In the genomic region with DNA sequence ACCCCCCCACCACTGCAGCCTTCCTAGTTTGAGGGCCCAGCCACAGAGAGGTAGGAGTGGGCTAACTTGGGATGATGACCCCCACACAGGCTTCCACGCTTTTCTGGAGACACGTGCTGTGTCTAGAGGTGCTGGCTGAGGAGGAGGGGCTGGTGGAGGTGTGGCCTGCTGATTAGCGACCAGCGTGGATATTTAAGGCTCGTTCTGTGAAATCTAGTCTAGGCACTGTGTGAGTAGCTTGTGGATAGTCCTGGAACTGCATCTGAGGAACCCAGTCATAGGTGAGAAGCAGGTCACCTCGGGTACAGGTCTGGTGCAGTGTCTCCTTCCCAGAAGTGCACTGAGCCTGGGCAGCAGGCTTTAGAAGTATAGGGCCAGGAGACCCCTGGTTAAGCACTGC, we compare ENCODE assay signal across 15 mouse cellular contexts. TPM values are rescaled to one million over a fixed set of nuclear protein-coding genes. Genes with fewer than 3 reads are reported as not detected.
DNase-seq lines count a peak whose midpoint lies in the region; ATAC-seq and TF ChIP-seq lines count a peak whose summit lies in the region.
"Had no signal": no experiment of that assay in that cellular context is flagged by ENCODE, and none has a peak within 500 bp of the region (broad histone marks: within the 10 kb centered on the region; RNA-seq: fewer than 3 reads in every experiment).

No protein-coding gene starts in this region.

- no peak for ATAC-seq in embryonic facial prominence, embryonic 13.5 days (ENCODE audit: insufficient number of reproducible peaks, insufficient read depth, low FRiP score, low TSS enrichment, low read depth)
- ATAC-seq in lung, postnatal 0 days, result no peak
- 0 out of 2 replicates have a peak, but pooled peaks have one; percentile 23 for ATAC-seq in stomach, postnatal 0 days (ENCODE audit: low FRiP score, low TSS enrichment)
- ATAC-seq: forebrain, postnatal 0 days; midbrain, embryonic 16.5 days had no signal

- H3K4me1 ChIP-seq in embryonic facial prominence, embryonic 13.5 days, result peaks cover 32% of the 10 kb centered on the region
- peaks cover 19% of the 10 kb centered on the region for H3K4me1 ChIP-seq in embryonic facial prominence, embryonic 10.5 days
- peaks cover 26% of the 10 kb centered on the region for H3K4me1 ChIP-seq in kidney, adult 2 months (ENCODE audit: control insufficient read depth, insufficient read depth, low read length)
- H3K4me1 ChIP-seq in lung, postnatal 0 days (ENCODE audit: insufficient read depth, low read depth, low read length), result peaks cover 5% of the 10 kb centered on the region
- no peaks in the 10 kb centered on the region; the same call in 1 of the 2 replicates for H3K4me1 ChIP-seq in stomach, postnatal 0 days (replicated peaks; ENCODE audit: control insufficient read depth, insufficient read depth)

- H3K27me3 ChIP-seq in embryonic facial prominence, embryonic 13.5 days, result no peaks in the 10 kb centered on the region
- H3K27me3 ChIP-seq in embryonic facial prominence, embryonic 10.5 days (replicated peaks; ENCODE audit: low read depth, poor library complexity, severe bottlenecking), result no peaks in the 10 kb centered on the region
- no peaks in the 10 kb centered on the region for H3K27me3 ChIP-seq in kidney, adult 2 months (replicated peaks; ENCODE audit: control insufficient read depth, insufficient read depth, low read length)
- no peaks in the 10 kb centered on the region for H3K27me3 ChIP-seq in lung, postnatal 0 days (replicated peaks; ENCODE audit: insufficient read depth, low read length)
- no peaks in the 10 kb centered on the region for H3K27me3 ChIP-seq in stomach, postnatal 0 days (ENCODE audit: control insufficient read depth, insufficient read depth, low read length)

- no peak overlapping the region for H3K4me3 ChIP-seq in embryonic facial prominence, embryonic 13.5 days
- no peak overlapping the region for H3K4me3 ChIP-seq in embryonic facial prominence, embryonic 10.5 days
- no peak overlapping the region for H3K4me3 ChIP-seq in kidney, adult 2 months (ENCODE audit: insufficient read depth, low read depth, low read length)
- H3K4me3 ChIP-seq in lung, postnatal 0 days (ENCODE audit: low read depth, low read length), result no peak overlapping the region
- H3K4me3 ChIP-seq in stomach, postnatal 0 days (ENCODE audit: low read depth, low read length), result no peak overlapping the region

- H3K9me3 ChIP-seq in embryonic facial prominence, embryonic 13.5 days, result no peaks in the 10 kb centered on the region
- H3K9me3 ChIP-seq in embryonic facial prominence, embryonic 10.5 days, result no peaks in the 10 kb centered on the region
- H3K9me3 ChIP-seq in lung, postnatal 0 days (ENCODE audit: low read length), result no peaks in the 10 kb centered on the region
- no peaks in the 10 kb centered on the region for H3K9me3 ChIP-seq in stomach, postnatal 0 days (ENCODE audit: control insufficient read depth, low read length)

- 56% methylated on average over 6 of the region's 6 CpGs for WGBS in embryonic facial prominence, embryonic 13.5 days
- WGBS in embryonic facial prominence, embryonic 10.5 days, result 68% methylated on average over 6 of the region's 6 CpGs
- WGBS in kidney, adult 2 months, result 42% methylated on average over 6 of the region's 6 CpGs
- 34% methylated on average over 6 of the region's 6 CpGs for WGBS in lung, postnatal 0 days
- 43% methylated on average over 6 of the region's 6 CpGs for WGBS in stomach, postnatal 0 days

- no peak for DNase-seq in embryonic facial prominence, embryonic 10.5 days (ENCODE audit: low spot score)
- peak; percentile 25 for DNase-seq in kidney, adult 2 months
- DNase-seq in kidney, postnatal 4 days, result no peak
- DNase-seq in lung, postnatal 0 days (ENCODE audit: low spot score), result no peak
- no peak for DNase-seq in lung, postnatal 14 days
- DNase-seq in stomach, postnatal 0 days (ENCODE audit: low spot score), result no peak
- no peak for DNase-seq in urinary bladder, adult 2 months (ENCODE audit: low spot score)
- DNase-seq: adrenal gland, adult 2 months; cerebellum, adult 11 months; cerebellum, postnatal 25 days; forebrain, postnatal 0 days; gastrocnemius, postnatal 10 days; right cerebral cortex, postnatal 14 days had no signal

- TF ChIP-seq CTCF in kidney, adult 2 months (conservative IDR thresholded peaks at IDR 0.05; ENCODE audit: insufficient read depth, insufficient read length, low read depth, low read length), result no peak
- no peak for TF ChIP-seq CTCF in lung, postnatal 0 days (IDR thresholded peaks at IDR 0.05)
- TF ChIP-seq CTCF in stomach, postnatal 0 days (IDR thresholded peaks at IDR 0.05; ENCODE audit: low read depth), result no peak

- no peak for TF ChIP-seq POLR2A in kidney, adult 2 months (IDR thresholded peaks at IDR 0.05; ENCODE audit: low read depth, low read length)

- no peak overlapping the region for H3K9ac ChIP-seq in embryonic facial prominence, embryonic 13.5 days
- no peak overlapping the region for H3K9ac ChIP-seq in lung, postnatal 0 days (replicated peaks; ENCODE audit: low read depth)
- no peak overlapping the region for H3K9ac ChIP-seq in stomach, postnatal 0 days (ENCODE audit: low read length)
- H3K9ac ChIP-seq: forebrain, postnatal 0 days had no signal

- no peaks in the 10 kb centered on the region for H3K36me3 ChIP-seq in embryonic facial prominence, embryonic 13.5 days
- H3K36me3 ChIP-seq in embryonic facial prominence, embryonic 10.5 days (replicated peaks), result no peaks in the 10 kb centered on the region
- H3K36me3 ChIP-seq in kidney, adult 2 months (ENCODE audit: control insufficient read depth, insufficient read depth, low read length), result peaks cover 1% of the 10 kb centered on the region; the same call in 1 of the 2 replicates
- H3K36me3 ChIP-seq in lung, postnatal 0 days (ENCODE audit: insufficient read depth, low read length), result peaks cover 11% of the 10 kb centered on the region
- H3K36me3 ChIP-seq in stomach, postnatal 0 days (ENCODE audit: control insufficient read depth, insufficient read depth, low read length), result 0 out of 2 replicates have a peak, but pooled peaks cover 6% of the 10 kb centered on the region

- peak overlapping the region; percentile 33; the same call in 1 of the 2 replicates for H3K27ac ChIP-seq in embryonic facial prominence, embryonic 13.5 days
- no peak overlapping the region for H3K27ac ChIP-seq in embryonic facial prominence, embryonic 10.5 days (replicated peaks)
- no peak overlapping the region for H3K27ac ChIP-seq in kidney, adult 2 months (ENCODE audit: insufficient read depth, low read depth, low read length)
- H3K27ac ChIP-seq in lung, postnatal 0 days (ENCODE audit: low read length), result 0 out of 2 replicates have a peak overlapping the region, but pooled peaks have one; percentile 26
- no peak overlapping the region for H3K27ac ChIP-seq in stomach, postnatal 0 days (replicated peaks)

- H3K4me2 ChIP-seq in embryonic facial prominence, embryonic 13.5 days, result no peak overlapping the region
- no peak overlapping the region for H3K4me2 ChIP-seq in lung, postnatal 0 days (replicated peaks; ENCODE audit: low read depth, low read length)
- no peak overlapping the region for H3K4me2 ChIP-seq in stomach, postnatal 0 days (replicated peaks; ENCODE audit: low read depth)

- TF ChIP-seq EP300 in lung, postnatal 0 days (IDR thresholded peaks at IDR 0.05), result no peak
- TF ChIP-seq EP300 in stomach, postnatal 0 days (optimal IDR thresholded peaks at IDR 0.05), result no peak

RNA-seq across cellular contexts. Expression of gene Tgm2, which starts 29.6 kb away (rescaled TPM):
- polyA plus RNA-seq in embryonic facial prominence, embryonic 13.5 days (2015; fragmentation: Nextera tagmentation; extraction: Ambion mirVana), result 10.9 and 16.4 TPM in 2 replicates
- polyA plus RNA-seq in embryonic facial prominence, embryonic 10.5 days (2016; fragmentation: Nextera tagmentation; extraction: Ambion mirVana), result 6.4 and 7.8 TPM in 2 replicates
- polyA plus RNA-seq in kidney, adult 2 months (2012; rRNA removed), result 217 and 221 TPM in 2 replicates
- polyA plus RNA-seq in lung, postnatal 0 days (2015; fragmentation: Nextera tagmentation; extraction: Ambion mirVana), result 97.0 TPM in 2 replicates
- 109 and 114 TPM in 2 replicates for polyA plus RNA-seq in stomach, postnatal 0 days (2015; fragmentation: Nextera tagmentation; extraction: Ambion mirVana)
- polyA plus RNA-seq in urinary bladder, adult 2 months (2012; rRNA removed), result 218 and 272 TPM in 2 replicates

Comparison
In these comparisons a context has a peak if more than half of its experiments do, and no peak if none do; other contexts are left out.
1. H3K27ac ChIP-seq: peak in embryonic facial prominence, embryonic 13.5 days (single experiment) and lung, postnatal 0 days (single experiment); none in embryonic facial prominence, embryonic 10.5 days (single experiment), kidney, adult 2 months (single experiment) and stomach, postnatal 0 days (single experiment).